Mouse (Mus musculus) ES-E14 (cell line): Measurements from ENCODE around the gene Calhm5.

Source experiments
- CHD2 ChIP-seq: IDR thresholded peaks from 2 replicates; pipeline ENCODE4 v1.6.1; 2014; ENCODE audit warnings: mild to moderate bottlenecking, low read depth, low read length, inconsistent platforms
- HCFC1 ChIP-seq: IDR thresholded peaks from 2 replicates; pipeline ENCODE4 v1.6.1; 2012; ENCODE audit warnings: low read length, inconsistent platforms, borderline replicate concordance; ENCODE audit not compliant: insufficient read depth
- ZC3H11A ChIP-seq: IDR thresholded peaks from 2 replicates; pipeline ENCODE4 v1.6.1; 2012; ENCODE audit warnings: low read depth, mild to moderate bottlenecking, inconsistent platforms, low read length, borderline replicate concordance
- ZNF384 ChIP-seq: IDR thresholded peaks from 2 replicates; pipeline ENCODE4 v1.6.1; 2012; ENCODE audit warnings: low read depth, low read length, inconsistent platforms

DNA sequence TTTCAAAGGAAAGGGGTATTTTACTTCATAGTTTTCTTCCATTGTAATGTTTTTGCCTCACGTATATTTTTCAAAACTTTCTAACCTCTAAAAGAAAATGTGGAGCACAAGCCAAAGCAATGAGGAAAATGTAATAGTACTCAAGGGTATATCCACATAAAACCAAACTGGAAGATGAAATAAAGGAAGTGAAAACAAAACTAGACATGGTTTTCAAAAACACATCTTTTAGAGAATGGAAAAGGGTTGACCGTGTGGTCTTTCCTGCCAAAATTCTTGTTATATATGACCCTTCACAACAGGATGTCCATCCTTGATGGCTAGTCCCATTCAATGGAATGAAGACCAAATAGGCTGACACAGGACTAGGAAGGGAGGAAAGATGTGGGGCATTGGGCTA lies 22.1 kb upstream of the Calhm5 start:
- TF ChIP-seq ZC3H11A (no peak), HCFC1 (no peak), ZNF384 (no peak), CHD2 (no peak)
